Comparison of ENCODE assay signal across 9 mouse cellular contexts in genomic region chr11:83935986-83936665, GRCm38 (mm10). TPM values are rescaled to one million over a fixed set of nuclear protein-coding genes. Genes with fewer than 3 reads are reported as not detected.
DNase-seq lines count a peak whose midpoint lies in the region; ATAC-seq and TF ChIP-seq lines count a peak whose summit lies in the region.
"Had no signal": no experiment of that assay in that cellular context is flagged by ENCODE, and none has a peak within 500 bp of the region (broad histone marks: within the 10 kb centered on the region; RNA-seq: fewer than 3 reads in every experiment).

No protein-coding gene starts in this region.

- peak; percentile 40; the same call in 1 of the 2 replicates for ATAC-seq in hindbrain, embryonic 16.5 days
- peak; percentile 84 for ATAC-seq in megakaryocyte progenitor cell, adult 5-6 weeks (replicated peaks; ENCODE audit: poor library complexity)
- ATAC-seq in inflammation-experienced regulatory T-cells, adult 6 months = no peak

- peaks cover 3% of the 10 kb centered on the region; the same call in 1 of the 2 replicates for H3K27me3 ChIP-seq in hindbrain, embryonic 16.5 days (replicated peaks; ENCODE audit: control insufficient read depth, insufficient read depth, low read length)
- no peaks in the 10 kb centered on the region for H3K27me3 ChIP-seq in small intestine, adult 2 months (ENCODE audit: control insufficient read depth, insufficient read depth, low read length)
- H3K27me3 ChIP-seq: limb, embryonic 12.5 days had no signal

- H3K4me1 ChIP-seq in hindbrain, embryonic 16.5 days (ENCODE audit: control insufficient read depth, insufficient read depth, low read depth, low read length) = no peaks in the 10 kb centered on the region
- H3K4me1 ChIP-seq in small intestine, adult 2 months (ENCODE audit: control insufficient read depth, insufficient read depth, insufficient read length, low read length) = peaks cover 2% of the 10 kb centered on the region; the same call in 1 of the 2 replicates
- H3K4me1 ChIP-seq: limb, embryonic 12.5 days had no signal

- no peak overlapping the region for H3K9ac ChIP-seq in hindbrain, embryonic 16.5 days (ENCODE audit: low read depth, low read length)
- H3K9ac ChIP-seq: limb, embryonic 12.5 days had no signal

- 22% methylated on average over 7 of the region's 7 CpGs for WGBS in hindbrain, embryonic 16.5 days
- 16% methylated on average over 7 of the region's 7 CpGs for WGBS in small intestine, adult 2 months

- H3K27ac ChIP-seq in hindbrain, embryonic 16.5 days (ENCODE audit: low read depth, low read length) = no peak overlapping the region
- H3K27ac ChIP-seq in small intestine, adult 2 months (ENCODE audit: insufficient read depth, low read depth, low read length) = no peak overlapping the region
- H3K27ac ChIP-seq: limb, embryonic 12.5 days had no signal

- no peaks in the 10 kb centered on the region for H3K36me3 ChIP-seq in hindbrain, embryonic 16.5 days (ENCODE audit: control insufficient read depth, insufficient read depth, low read length)
- H3K36me3 ChIP-seq in small intestine, adult 2 months (ENCODE audit: control insufficient read depth, insufficient read depth, low read length) = no peaks in the 10 kb centered on the region
- H3K36me3 ChIP-seq: limb, embryonic 12.5 days had no signal

- H3K9me3 ChIP-seq in hindbrain, embryonic 16.5 days (ENCODE audit: control insufficient read depth, low read length) = no peaks in the 10 kb centered on the region
- H3K9me3 ChIP-seq: limb, embryonic 12.5 days had no signal

- H3K4me3 ChIP-seq in hindbrain, embryonic 16.5 days (ENCODE audit: low read length) = no peak overlapping the region
- no peak overlapping the region for H3K4me3 ChIP-seq in small intestine, adult 2 months (ENCODE audit: low read depth, low read length)
- H3K4me3 ChIP-seq: limb, embryonic 12.5 days had no signal

- TF ChIP-seq POLR2A in small intestine, adult 2 months (IDR thresholded peaks at IDR 0.05; ENCODE audit: low read depth, low read length) = no peak

- peak; percentile 94 for DNase-seq in NIH3T3 (ENCODE audit: low read depth)
- peak; percentile 39 for DNase-seq in c-Kit-positive CD71-positive TER-119-negative erythroid progenitor cells, embryonic 14.5 days (ENCODE audit: low read depth)
- DNase-seq in forelimb bud, embryonic 11.5 days (ENCODE audit: low read depth, low spot score) = peak; percentile 80
- DNase-seq in layer of hippocampus, postnatal 25 days (ENCODE audit: extremely low spot score in 1 of 2, low spot score in 1 of 2) = peak; percentile 56 to 88

- peak; percentile 90; the same call in 1 of the 2 replicates for TF ChIP-seq CTCF in small intestine, adult 2 months (IDR thresholded peaks at IDR 0.05; ENCODE audit: extremely low read depth, insufficient read length, insufficient replicate concordance, low read depth, low read length)

- no peak overlapping the region for H3K4me2 ChIP-seq in hindbrain, embryonic 16.5 days (ENCODE audit: low read length)
- H3K4me2 ChIP-seq: limb, embryonic 12.5 days had no signal

RNA-seq across cellular contexts. Expression of gene Ddx52, which starts 5.7 kb away (rescaled TPM):
- polyA plus RNA-seq in hindbrain, embryonic 16.5 days (2015; fragmentation: Nextera tagmentation; extraction: Ambion mirVana) = 19.4 and 20.7 TPM in 2 replicates
- total RNA-seq in layer of hippocampus, postnatal 25 days (2021) = 10 to 100 TPM; 12.8 to 13.3 TPM
- 34.2 TPM in 2 replicates for total RNA-seq in megakaryocyte progenitor cell, adult 5-6 weeks (2015)
- total RNA-seq in megakaryocyte progenitor cell, adult 5-6 weeks (2017) = 65.5 and 67.1 TPM in 2 replicates
- polyA plus RNA-seq in small intestine, adult 2 months (2012; rRNA removed) = 0.30 and 0.95 TPM in 2 replicates
- polyA plus RNA-seq in inflammation-experienced regulatory T-cells, adult 6 months (2017; shearing (Covaris generic)) = 10 to 100 TPM; 75.0 to 84.6 (median 81.7) TPM

RNA-seq across cellular contexts. Expression of gene Synrg, which starts 28.1 kb away (rescaled TPM):
- 18.8 and 21.4 TPM in 2 replicates for polyA plus RNA-seq in hindbrain, embryonic 16.5 days (2015; fragmentation: Nextera tagmentation; extraction: Ambion mirVana)
- total RNA-seq in layer of hippocampus, postnatal 25 days (2021) = 10 to 100 TPM; 63.8 to 65.3 TPM
- total RNA-seq in megakaryocyte progenitor cell, adult 5-6 weeks (2015) = 20.4 and 25.3 TPM in 2 replicates
- total RNA-seq in megakaryocyte progenitor cell, adult 5-6 weeks (2017) = 13.2 and 14.6 TPM in 2 replicates
- 6.7 and 10.3 TPM in 2 replicates for polyA plus RNA-seq in small intestine, adult 2 months (2012; rRNA removed)
- polyA plus RNA-seq in inflammation-experienced regulatory T-cells, adult 6 months (2017; shearing (Covaris generic)) = 10 to 100 TPM in 2 of 3 experiments, 1 to 10 TPM in 1; 6.3 to 11.0 (median 10.4) TPM

Comparison
In these comparisons a context has a peak if more than half of its experiments do, and no peak if none do; other contexts are left out.
1. DNase-seq: peak in every context shown above with its lines; median percentile 94 in NIH3T3; 80 in forelimb bud, embryonic 11.5 days; 72 in layer of hippocampus, postnatal 25 days; 39 in c-Kit-positive CD71-positive TER-119-negative erythroid progenitor cells, embryonic 14.5 days.
2. RNA of gene Ddx52, which starts 5.7 kb away (polyA plus RNA-seq): 75.0 to 84.6 TPM in inflammation-experienced regulatory T-cells, adult 6 months and 19.4 to 20.7 TPM in hindbrain, embryonic 16.5 days; 0.30 to 0.95 TPM in small intestine, adult 2 months; every median in the first group is over 10 times any median in the second.